Mouse (Mus musculus) heart, adult 9 months (tissue): ENCODE data around the gene Hs2st1.

ENCODE experiments used
- DNase-seq, 2 experiments: peaks; one replicate each; pipeline ENCODE4 v3.0.0; 2022; ENCODE audit warnings: low spot score in 2 of 2

Gene Hs2st1

DNA sequence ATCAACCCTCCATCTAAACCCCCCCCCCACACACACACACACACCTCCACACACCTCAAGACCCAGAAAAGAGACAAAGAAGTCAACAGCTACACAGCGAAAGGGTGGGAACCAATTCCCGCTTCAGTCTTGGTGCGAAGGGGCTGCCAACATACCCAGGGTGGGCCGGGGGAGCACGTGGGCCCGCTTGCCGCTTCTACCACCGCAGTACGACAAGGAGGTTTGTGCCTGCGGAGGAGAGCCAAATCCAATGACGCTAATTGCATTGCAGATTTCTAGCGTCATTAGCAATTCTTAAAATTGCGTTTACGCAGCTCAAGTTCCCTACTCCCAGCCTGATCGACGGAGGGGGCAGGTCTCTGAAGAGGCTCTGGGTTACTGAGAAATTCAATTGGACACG, 173.5 kb downstream of the Hs2st1 start:
- DNase-seq = no peak

DNA sequence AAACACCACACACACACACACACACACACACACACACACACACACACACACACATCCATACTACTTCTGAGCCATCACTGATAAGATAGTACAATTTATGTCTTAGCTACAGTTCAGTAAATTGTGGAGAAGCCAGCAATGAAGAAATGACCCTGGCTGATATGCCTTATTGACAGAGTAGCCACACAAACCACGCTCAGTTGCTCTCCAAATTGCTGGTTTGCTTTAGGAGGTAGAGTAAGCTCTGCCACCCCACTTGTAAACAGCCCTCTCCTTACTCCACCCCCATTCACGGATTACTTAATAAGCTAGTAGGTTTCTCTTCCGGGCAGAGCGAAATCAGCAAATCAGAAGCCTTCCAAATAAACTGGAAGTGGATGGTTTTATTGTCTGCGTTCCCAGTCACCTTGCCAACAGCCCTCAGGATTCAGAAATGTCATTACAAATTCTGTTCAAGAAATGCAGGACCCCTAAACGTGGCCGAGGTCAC, 175.5 kb downstream of the Hs2st1 start:
- DNase-seq = no peak

DNA sequence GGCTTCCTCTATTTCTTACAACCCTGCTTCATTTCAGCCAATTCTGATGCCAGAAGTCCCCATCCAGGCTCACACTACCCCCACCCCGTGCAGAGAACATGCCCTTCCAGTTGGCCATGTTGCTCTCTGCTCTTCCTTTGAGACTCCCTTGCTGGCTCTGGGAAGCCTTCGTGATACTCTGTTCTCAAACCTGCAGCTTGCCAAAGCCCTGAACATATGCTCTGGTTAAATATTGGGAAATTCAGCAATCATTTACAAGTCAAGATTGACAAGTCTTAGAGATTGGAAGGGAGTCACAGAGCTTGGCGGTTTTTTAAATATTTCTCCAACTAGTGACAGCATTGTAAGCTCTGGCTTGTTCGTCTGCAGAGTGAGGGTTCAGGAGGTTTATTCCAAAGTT, 183.5 kb downstream of the Hs2st1 start:
- no peak for DNase-seq

DNA sequence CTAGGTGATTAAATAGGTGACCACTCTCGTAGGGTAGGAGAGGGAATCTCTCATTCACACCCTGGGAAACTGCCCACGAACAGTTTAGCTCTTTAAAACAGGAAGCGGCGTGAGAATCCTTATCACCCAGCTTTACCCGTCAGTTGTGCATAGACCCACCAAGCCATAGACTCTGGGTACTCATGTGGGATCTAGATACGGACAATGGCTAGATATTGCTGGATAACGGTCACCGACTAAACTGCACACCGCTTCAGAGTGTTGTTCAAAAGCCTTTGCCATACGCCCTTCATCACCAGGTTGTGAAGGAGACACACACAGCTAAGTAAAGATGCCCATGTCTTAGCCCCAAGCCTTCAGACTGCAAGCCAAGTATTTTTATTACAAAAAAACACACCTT, 185.3 kb downstream of the Hs2st1 start:
- DNase-seq = no peak

DNA sequence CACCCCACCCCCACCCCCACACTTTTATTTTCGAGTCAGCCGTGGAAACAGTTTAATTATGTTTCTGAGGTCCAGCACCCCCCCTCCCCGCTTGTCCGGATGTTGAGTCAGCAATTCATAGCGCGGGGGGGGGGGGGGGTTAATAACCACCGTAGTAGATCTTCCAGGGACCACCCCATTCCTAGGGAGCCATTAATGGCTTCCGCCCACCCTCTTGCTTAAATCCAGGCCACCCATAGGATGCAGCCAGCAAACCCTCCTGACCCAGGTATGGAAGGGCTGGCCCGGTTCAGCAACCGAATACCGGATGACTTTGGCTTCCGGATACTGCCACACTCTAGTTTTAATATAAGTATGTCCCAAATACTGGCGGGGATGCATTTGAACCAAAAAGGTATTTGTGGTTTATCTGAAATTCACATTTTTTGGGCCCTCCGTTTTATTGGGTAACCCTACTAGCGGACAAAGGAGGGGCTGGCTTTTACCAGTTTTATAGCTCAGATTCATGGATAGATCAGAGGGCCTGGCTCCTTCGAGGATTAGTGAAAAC, 188.5 kb downstream of the Hs2st1 start:
- DNase-seq = no peak

DNA sequence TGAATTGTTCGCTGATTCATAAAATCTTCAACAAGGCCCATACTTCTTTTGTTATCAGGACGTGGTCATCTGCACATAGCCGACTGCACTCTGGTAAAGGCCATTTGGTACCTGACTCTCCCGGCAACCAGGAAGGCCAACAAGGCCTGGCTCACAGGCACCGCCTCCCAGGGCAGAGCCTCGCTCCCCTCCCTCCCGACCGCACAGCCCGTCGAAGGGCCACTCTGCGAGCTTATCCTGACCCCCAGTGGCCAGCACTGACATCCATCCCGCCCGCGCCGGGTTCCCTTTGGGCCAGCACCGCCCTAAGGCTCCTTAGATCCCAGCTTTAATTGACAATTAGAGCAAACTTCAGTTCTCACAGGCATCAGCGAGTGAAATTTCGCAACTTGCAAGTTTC, 189.1 kb downstream of the Hs2st1 start:
- peak; percentile 61 to 73 for DNase-seq

DNA sequence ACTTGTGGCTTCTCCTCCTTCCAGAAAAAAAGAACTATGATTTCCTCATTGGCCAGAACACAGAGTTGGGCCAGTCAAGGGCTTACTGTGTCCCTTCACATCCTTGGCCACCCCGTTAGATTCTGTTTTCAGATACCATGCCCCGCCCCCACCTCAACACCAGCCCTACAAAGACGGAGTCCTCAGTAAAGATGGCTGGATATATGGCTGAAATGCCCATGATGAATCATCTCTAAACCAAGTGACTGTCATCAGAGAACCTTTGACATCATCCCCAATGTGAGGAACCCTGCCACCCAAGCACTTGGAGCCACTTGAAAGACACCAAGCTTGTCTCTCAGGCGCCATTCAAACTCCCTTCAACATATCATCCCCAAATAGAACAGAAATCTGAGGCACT, 190.2 kb downstream of the Hs2st1 start:
- DNase-seq = no peak
